Mouse (Mus musculus): ENCODE measurements around the gene Adcy4. TPM values are rescaled to one million over a fixed set of nuclear protein-coding genes. Genes with fewer than 3 reads are reported as not detected.

Gene Adcy4
- polyA plus RNA-seq, 1 experiment from 2014 or later, result 15.3 TPM

DNA sequence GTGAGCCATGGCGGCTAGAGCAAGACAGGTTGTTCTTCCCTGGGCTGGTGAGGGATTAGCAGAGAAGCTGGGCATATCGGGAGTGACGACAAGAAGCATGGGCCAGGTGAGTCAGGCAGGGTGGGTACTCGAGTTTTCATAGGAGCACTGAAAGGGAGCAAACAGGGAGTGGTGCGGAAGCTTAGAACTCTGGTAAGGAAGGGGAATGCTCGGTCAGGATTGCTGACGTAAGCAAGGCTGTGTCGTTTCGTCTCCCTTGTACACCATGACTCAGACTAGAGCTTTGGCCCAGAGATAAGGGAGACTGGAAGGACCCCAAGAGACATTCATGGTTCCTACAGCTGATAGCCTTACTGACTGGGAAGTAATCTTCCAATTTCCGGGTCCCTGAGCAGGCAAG, 50.0 kb downstream of the Adcy4 start:
- Histone ChIP-seq H3K4me3 (ENCODE audit: low read length) (no peak overlapping the region), H3K36me3 (ENCODE audit: control insufficient read depth, insufficient read depth) (peaks cover 10% of the 10 kb centered on the region), H3K4me1 (ENCODE audit: control insufficient read depth, insufficient read depth, low read length) (no peaks in the 10 kb centered on the region), H3K9ac (ENCODE audit: low read length) (no peak overlapping the region), H3K4me2 (ENCODE audit: low read depth, low read length) (no peak overlapping the region), H3K9me3 (replicated peaks; ENCODE audit: control insufficient read depth, low read length) (no peaks in the 10 kb centered on the region), H3K27ac (ENCODE audit: low read length) (no peak overlapping the region), H3K27me3 (ENCODE audit: control insufficient read depth, insufficient read depth, low read length) (0 out of 2 replicates have a peak, but pooled peaks cover 2% of the 10 kb centered on the region)
- 63% methylated on average over 10 of the region's 10 CpGs for WGBS
- ATAC-seq (replicated peaks; ENCODE audit: extremely low read depth, insufficient read depth, low FRiP score), result no peak

DNA sequence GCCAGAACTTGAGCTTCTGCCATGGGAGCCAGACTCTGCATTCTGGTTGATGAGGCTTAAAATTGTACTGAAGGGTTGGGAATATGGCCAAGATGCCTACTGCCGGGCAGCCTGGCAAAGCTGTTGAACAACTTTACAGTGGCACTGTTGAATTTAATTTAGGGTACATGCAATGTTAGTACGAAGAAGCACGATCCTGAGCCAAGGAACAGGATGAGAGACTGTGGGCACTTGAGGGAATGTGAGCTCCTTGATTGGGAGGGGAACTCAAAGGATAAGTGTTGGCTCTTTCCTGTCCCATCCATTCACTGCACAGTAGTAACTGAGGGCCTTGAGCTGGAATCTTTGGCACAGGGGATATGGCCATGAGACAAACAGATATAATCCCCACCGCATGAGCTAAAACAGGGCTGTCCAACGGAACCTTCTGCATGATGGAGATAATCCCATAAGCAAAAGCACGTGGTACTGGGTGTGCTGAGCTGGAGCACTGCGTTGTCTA, 53.3 kb downstream of the Adcy4 start:
- Histone ChIP-seq H3K4me3 (ENCODE audit: low read length) (no peak overlapping the region), H3K4me1 (ENCODE audit: control insufficient read depth, insufficient read depth, low read length) (no peaks in the 10 kb centered on the region), H3K9ac (ENCODE audit: low read length) (no peak overlapping the region), H3K27me3 (ENCODE audit: control insufficient read depth, insufficient read depth, low read length) (0 out of 2 replicates have a peak, but pooled peaks cover 2% of the 10 kb centered on the region), H3K36me3 (ENCODE audit: control insufficient read depth, insufficient read depth) (no peaks in the 10 kb centered on the region), H3K4me2 (ENCODE audit: low read depth, low read length) (no peak overlapping the region), H3K9me3 (replicated peaks; ENCODE audit: control insufficient read depth, low read length) (no peaks in the 10 kb centered on the region), H3K27ac (ENCODE audit: low read length) (no peak overlapping the region)
- WGBS, result 71% methylated on average over 7 of the region's 7 CpGs
- ATAC-seq (replicated peaks; ENCODE audit: extremely low read depth, insufficient read depth, low FRiP score), result no peak

DNA sequence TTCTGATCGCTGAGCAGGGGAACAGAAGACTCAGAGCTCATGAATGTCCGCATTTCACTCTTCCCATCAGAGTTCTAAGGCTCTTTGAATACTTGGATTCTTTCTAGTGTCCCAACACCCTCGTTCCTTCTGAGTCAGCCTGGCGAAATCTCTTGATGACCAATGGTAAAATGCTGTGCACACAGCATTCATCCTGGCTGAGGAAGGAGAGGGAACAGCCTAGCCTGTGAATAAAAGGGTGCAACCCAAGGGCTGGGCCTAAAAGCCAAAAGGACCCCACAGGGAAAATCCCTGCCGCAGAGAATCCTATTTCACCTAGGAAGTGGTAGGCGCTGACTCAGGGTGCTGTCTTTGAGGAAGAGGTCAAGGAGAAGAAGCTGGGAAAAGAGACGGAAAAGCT, 53.8 kb downstream of the Adcy4 start:
- H3K27ac ChIP-seq (ENCODE audit: low read length), result no peak overlapping the region
- no peaks in the 10 kb centered on the region for H3K36me3 ChIP-seq (ENCODE audit: control insufficient read depth, insufficient read depth)
- H3K4me2 ChIP-seq (ENCODE audit: low read depth, low read length), result no peak overlapping the region
- WGBS, result 66% methylated on average over 7 of the region's 7 CpGs
- no peak overlapping the region for H3K4me3 ChIP-seq (ENCODE audit: low read length)
- no peaks in the 10 kb centered on the region for H3K4me1 ChIP-seq (ENCODE audit: control insufficient read depth, insufficient read depth, low read length)
- no peak for ATAC-seq (replicated peaks; ENCODE audit: extremely low read depth, insufficient read depth, low FRiP score)
- 0 out of 2 replicates have a peak, but pooled peaks cover 2% of the 10 kb centered on the region for H3K27me3 ChIP-seq (ENCODE audit: control insufficient read depth, insufficient read depth, low read length)
- no peaks in the 10 kb centered on the region for H3K9me3 ChIP-seq (replicated peaks; ENCODE audit: control insufficient read depth, low read length)
- H3K9ac ChIP-seq (ENCODE audit: low read length), result no peak overlapping the region

DNA sequence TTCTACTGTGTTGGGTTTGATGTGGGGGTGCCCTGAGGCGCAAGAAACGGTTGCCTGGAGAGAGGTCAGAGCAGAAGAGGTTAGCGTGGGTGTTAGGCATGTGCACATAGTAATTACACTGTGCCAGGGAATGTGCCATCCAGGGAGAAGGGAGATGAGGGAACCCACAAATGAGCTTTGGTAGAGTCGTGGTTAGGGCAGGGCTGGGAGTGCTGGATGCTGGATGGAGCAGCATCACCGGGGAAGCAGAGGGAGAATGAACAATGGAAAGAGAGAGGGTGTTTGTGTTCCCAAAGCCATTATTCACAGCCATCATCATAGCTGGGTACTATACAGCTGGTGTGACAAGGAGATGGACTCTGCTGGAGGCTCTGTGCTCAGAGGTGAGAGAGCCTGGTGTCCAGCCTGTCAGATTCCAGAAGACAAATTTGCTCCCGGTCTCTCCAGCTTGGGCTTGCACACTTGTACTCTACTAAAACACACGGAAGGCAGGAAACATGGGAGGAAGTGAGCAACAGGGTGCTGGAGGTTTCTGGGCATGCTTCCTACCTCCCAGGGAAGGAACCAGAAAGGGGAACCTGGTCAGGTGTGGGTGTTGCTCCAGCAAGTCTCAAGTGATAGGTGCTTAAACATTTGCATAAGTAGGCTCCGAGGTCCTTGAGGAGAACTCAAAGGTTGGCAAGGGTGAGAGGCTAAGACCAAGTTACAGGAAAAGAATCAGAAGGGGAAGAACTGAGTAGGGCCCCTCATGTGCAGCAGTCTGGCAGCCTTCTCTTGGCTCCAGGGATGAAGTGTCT, 55.8 kb downstream of the Adcy4 start:
- WGBS, result 61% methylated on average over 8 of the region's 8 CpGs
- Histone ChIP-seq H3K9me3 (replicated peaks; ENCODE audit: control insufficient read depth, low read length) (no peaks in the 10 kb centered on the region), H3K9ac (ENCODE audit: low read length) (no peak overlapping the region), H3K4me2 (ENCODE audit: low read depth, low read length) (no peak overlapping the region), H3K27ac (ENCODE audit: low read length) (no peak overlapping the region), H3K4me1 (ENCODE audit: control insufficient read depth, insufficient read depth, low read length) (no peaks in the 10 kb centered on the region), H3K4me3 (ENCODE audit: low read length) (no peak overlapping the region), H3K27me3 (ENCODE audit: control insufficient read depth, insufficient read depth, low read length) (0 out of 2 replicates have a peak, but pooled peaks cover 2% of the 10 kb centered on the region), H3K36me3 (ENCODE audit: control insufficient read depth, insufficient read depth) (no peaks in the 10 kb centered on the region)
- ATAC-seq (replicated peaks; ENCODE audit: extremely low read depth, insufficient read depth, low FRiP score), result no peak

DNA sequence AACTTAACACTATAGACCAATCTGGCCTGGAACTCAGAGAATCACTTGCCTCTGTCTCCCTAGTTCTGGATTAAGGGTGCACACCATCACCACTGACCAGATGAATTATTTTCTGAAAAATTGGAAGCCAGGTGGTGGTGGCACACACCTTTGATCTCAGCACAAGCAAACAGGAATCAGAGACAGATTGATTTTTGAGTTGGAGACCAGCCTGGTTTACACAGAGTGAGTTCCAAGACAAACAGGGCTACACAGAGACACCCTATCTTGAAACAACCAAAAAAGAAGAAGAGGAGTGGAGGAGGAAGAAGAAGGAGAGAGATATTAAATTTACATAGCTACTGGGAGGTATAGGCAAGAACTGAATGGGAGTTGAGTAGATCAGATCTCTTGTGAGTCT, 57.6 kb downstream of the Adcy4 start:
- Histone ChIP-seq H3K36me3 (ENCODE audit: control insufficient read depth, insufficient read depth) (no peaks in the 10 kb centered on the region), H3K4me1 (ENCODE audit: control insufficient read depth, insufficient read depth, low read length) (peaks cover 7% of the 10 kb centered on the region), H3K27me3 (ENCODE audit: control insufficient read depth, insufficient read depth, low read length) (0 out of 2 replicates have a peak, but pooled peaks cover 2% of the 10 kb centered on the region), H3K9ac (ENCODE audit: low read length) (no peak overlapping the region), H3K4me3 (ENCODE audit: low read length) (no peak overlapping the region), H3K27ac (ENCODE audit: low read length) (no peak overlapping the region), H3K9me3 (replicated peaks; ENCODE audit: control insufficient read depth, low read length) (no peaks in the 10 kb centered on the region), H3K4me2 (ENCODE audit: low read depth, low read length) (no peak overlapping the region)
- no peak for ATAC-seq (replicated peaks; ENCODE audit: extremely low read depth, insufficient read depth, low FRiP score)

DNA sequence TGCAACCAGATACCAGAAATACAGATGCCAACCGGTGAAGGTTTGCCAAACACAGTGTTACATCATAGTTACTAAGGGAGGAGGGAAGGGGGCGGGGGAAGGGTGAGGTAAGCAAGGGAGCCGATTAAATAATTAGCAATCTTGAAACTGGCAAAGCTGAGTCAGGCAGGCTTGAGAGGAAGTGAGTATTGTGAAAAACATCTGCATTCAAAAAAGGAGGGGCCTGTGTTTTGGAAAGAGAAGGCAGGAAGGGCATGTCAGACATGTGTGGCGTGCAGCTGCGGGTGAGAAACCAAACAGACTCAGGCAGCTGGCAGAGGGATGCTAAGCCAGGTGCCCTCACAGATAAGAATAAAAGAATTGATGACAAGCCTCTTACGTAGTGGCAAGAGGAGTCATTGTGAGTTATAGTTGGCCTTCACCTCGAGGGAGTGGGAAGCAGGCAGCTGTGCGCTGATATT, 59.5 kb downstream of the Adcy4 start:
- no peak overlapping the region for H3K9ac ChIP-seq (ENCODE audit: low read length)
- peaks cover 7% of the 10 kb centered on the region for H3K4me1 ChIP-seq (ENCODE audit: control insufficient read depth, insufficient read depth, low read length)
- no peak overlapping the region for H3K4me3 ChIP-seq (ENCODE audit: low read length)
- no peaks in the 10 kb centered on the region for H3K27me3 ChIP-seq (ENCODE audit: control insufficient read depth, insufficient read depth, low read length)
- no peak overlapping the region for H3K27ac ChIP-seq (ENCODE audit: low read length)
- H3K4me2 ChIP-seq (ENCODE audit: low read depth, low read length), result no peak overlapping the region
- 33% methylated on average over 8 of the region's 8 CpGs for WGBS
- ATAC-seq (replicated peaks; ENCODE audit: extremely low read depth, insufficient read depth, low FRiP score), result no peak
- H3K9me3 ChIP-seq (replicated peaks; ENCODE audit: control insufficient read depth, low read length), result no peaks in the 10 kb centered on the region
- no peaks in the 10 kb centered on the region for H3K36me3 ChIP-seq (ENCODE audit: control insufficient read depth, insufficient read depth)

DNA sequence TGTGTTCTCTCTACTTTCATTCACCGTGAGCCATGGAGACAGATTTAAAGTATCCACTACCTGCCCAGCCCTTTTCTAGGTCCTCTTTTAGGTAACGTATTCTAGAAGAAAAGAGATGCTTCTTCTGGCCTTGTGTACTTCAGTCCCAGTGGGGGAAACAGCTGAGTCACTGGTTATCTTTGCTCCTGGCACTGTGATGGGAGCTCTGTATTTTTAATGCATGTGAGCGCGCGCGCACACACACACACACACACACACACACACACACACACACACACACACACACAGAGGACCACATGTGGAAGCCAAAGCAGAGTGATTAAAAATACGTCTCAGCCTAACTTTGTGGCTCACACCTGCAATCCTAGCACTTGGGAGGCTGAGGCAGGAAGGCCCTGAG, 60.5 kb downstream of the Adcy4 start:
- Histone ChIP-seq H3K9me3 (replicated peaks; ENCODE audit: control insufficient read depth, low read length) (no peaks in the 10 kb centered on the region), H3K27ac (ENCODE audit: low read length) (no peak overlapping the region), H3K4me2 (ENCODE audit: low read depth, low read length) (no peak overlapping the region), H3K4me3 (ENCODE audit: low read length) (no peak overlapping the region), H3K27me3 (ENCODE audit: control insufficient read depth, insufficient read depth, low read length) (no peaks in the 10 kb centered on the region), H3K4me1 (ENCODE audit: control insufficient read depth, insufficient read depth, low read length) (peaks cover 7% of the 10 kb centered on the region), H3K9ac (ENCODE audit: low read length) (no peak overlapping the region), H3K36me3 (ENCODE audit: control insufficient read depth, insufficient read depth) (no peaks in the 10 kb centered on the region)
- 90% methylated on average over 7 of the region's 7 CpGs for WGBS
- no peak for ATAC-seq (replicated peaks; ENCODE audit: extremely low read depth, insufficient read depth, low FRiP score)

DNA sequence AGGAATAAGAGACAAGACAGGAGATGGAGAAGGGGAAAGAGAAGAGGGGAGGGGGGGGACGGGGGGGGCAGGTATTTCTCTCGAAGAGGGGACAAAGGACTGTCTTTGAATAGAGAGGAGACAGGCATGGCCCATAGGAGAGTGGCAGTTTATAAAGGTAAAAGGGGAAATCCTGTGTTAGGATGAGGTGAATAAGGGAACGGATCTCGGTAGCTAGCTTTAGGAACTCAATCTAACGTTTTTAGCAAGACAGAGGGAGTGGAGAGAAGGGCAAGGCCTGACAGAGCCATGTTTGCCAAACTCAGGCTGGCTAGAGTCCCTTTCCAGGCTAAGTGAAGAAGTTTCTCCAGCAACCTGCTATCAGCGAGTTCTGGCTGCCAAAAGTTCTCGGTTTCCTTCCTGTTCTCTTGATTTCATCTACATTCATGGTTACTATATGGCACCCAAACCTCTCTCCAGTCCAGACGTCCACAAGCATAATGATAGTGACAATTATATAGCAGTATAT, 61.4 kb downstream of the Adcy4 start:
- 0 out of 2 replicates have a peak overlapping the region, but pooled peaks have one; percentile 25 for H3K27ac ChIP-seq (ENCODE audit: low read length)

More for the DNA sequence above, 61.4 kb downstream of the Adcy4 start:
- ATAC-seq (replicated peaks; ENCODE audit: extremely low read depth, insufficient read depth, low FRiP score), result no peak
- 42% methylated on average over 8 of the region's 8 CpGs for WGBS
- no peaks in the 10 kb centered on the region for H3K9me3 ChIP-seq (replicated peaks; ENCODE audit: control insufficient read depth, low read length)
- peak overlapping the region; percentile 89 for H3K4me3 ChIP-seq (ENCODE audit: low read length)
- peak overlapping the region; percentile 91; the same call in 1 of the 2 replicates for H3K9ac ChIP-seq (ENCODE audit: low read length)
- H3K4me2 ChIP-seq (ENCODE audit: low read depth, low read length), result peak overlapping the region; percentile 78
- peaks cover 7% of the 10 kb centered on the region for H3K4me1 ChIP-seq (ENCODE audit: control insufficient read depth, insufficient read depth, low read length)
- no peaks in the 10 kb centered on the region for H3K27me3 ChIP-seq (ENCODE audit: control insufficient read depth, insufficient read depth, low read length)
- no peaks in the 10 kb centered on the region for H3K36me3 ChIP-seq (ENCODE audit: control insufficient read depth, insufficient read depth)

All from heart, embryonic 16.5 days (tissue).